Mouse (Mus musculus): ENCODE data around the gene Cdc42se1.

GRCm38 (mm10) chr3:95233303-95233980 lies 4.9 kb downstream of the Cdc42se1 start:
- no peak for TF ChIP-seq CTCF (IDR thresholded peaks at IDR 0.05; ENCODE audit: borderline replicate concordance, control insufficient read depth, extremely low read depth, insufficient read depth, low read length, poor library complexity)
- no peak for TF ChIP-seq POLR2A (IDR thresholded peaks at IDR 0.05; ENCODE audit: control insufficient read depth, extremely low read depth, insufficient read depth, low read length, poor library complexity)

Measured in thymus, adult 2 months (tissue).